ENCODE assay signal across 19 mouse cellular contexts in genomic region chr16:10524866-10525609, GRCm38 (mm10). TPM values are rescaled to one million over a fixed set of nuclear protein-coding genes. Genes with fewer than 3 reads are reported as not detected.
A peak's percentile ranks its signal among the peaks of the same experiment; 100 is the strongest.
DNase-seq lines count a peak whose midpoint lies in the region; ATAC-seq and TF ChIP-seq lines count a peak whose summit lies in the region.
"Had no signal": no experiment of that assay in that cellular context is flagged by ENCODE, and none has a peak within 500 bp of the region (broad histone marks: within the 10 kb centered on the region; RNA-seq: fewer than 3 reads in every experiment).

No protein-coding gene starts in this region.

- intact Hi-C loops in gastrocnemius, adult 2 months (cut with DNase I), result loop anchor here (5.0 kb wide), 2 partner anchors 113 to 253 kb away; partner anchors contain the start of gene Nubp1
- intact Hi-C loops in left cerebral cortex, postnatal 10 days (cut with DNase I), result loop anchor here (5.0 to 10.0 kb wide), 2 partner anchors 253 to 440 kb away; no protein-coding TSS in a partner anchor

- TF ChIP-seq EP300 in MEL (IDR thresholded peaks at IDR 0.05; ENCODE audit: low read depth in 1 of 2, low read length in 2 of 2), result peak in 1 of 2 experiments; percentile 12; a peak in 1 of 4 replicates

- no peaks in the 10 kb centered on the region for H3K9me3 ChIP-seq in MEL (replicated peaks; ENCODE audit: insufficient read depth, low read length)
- H3K9me3 ChIP-seq: limb, embryonic 10.5 days had no signal

- no peak for TF ChIP-seq POLR2A in spleen, adult 2 months (IDR thresholded peaks at IDR 0.05; ENCODE audit: low read depth, low read length)
- no peak for TF ChIP-seq POLR2A in MEL (IDR thresholded peaks at IDR 0.05; ENCODE audit: control insufficient read depth in 1 of 2, insufficient read depth in 1 of 2, low read depth in 1 of 2, low read length in 2 of 2, poor library complexity in 1 of 2)

- no peak overlapping the region for H3K9ac ChIP-seq in MEL (ENCODE audit: control insufficient read depth, low read depth, low read length, poor library complexity, severe bottlenecking)
- H3K9ac ChIP-seq: hindbrain, embryonic 14.5 days had no signal

- H3K4me3 ChIP-seq in spleen, adult 2 months (ENCODE audit: extremely low read depth, insufficient read depth, insufficient read length), result no peak overlapping the region
- no peak overlapping the region for H3K4me3 ChIP-seq in MEL (ENCODE audit: control insufficient read depth in 1 of 2, insufficient read depth in 1 of 2, low read depth in 2 of 2, low read length in 2 of 2)
- no peak overlapping the region for H3K4me3 ChIP-seq in gastrocnemius, adult 2 months
- H3K4me3 ChIP-seq: limb, embryonic 10.5 days; myocyte had no signal

- no peaks in the 10 kb centered on the region for H3K79me2 ChIP-seq in MEL (ENCODE audit: control insufficient read depth, insufficient read depth, low read length, poor library complexity)

- peak overlapping the region; percentile 10; the same call in 1 of the 2 replicates for H3K27ac ChIP-seq in spleen, adult 2 months (ENCODE audit: insufficient read depth, low read length)
- no peak overlapping the region for H3K27ac ChIP-seq in MEL (ENCODE audit: control insufficient read depth, low read depth, low read length)
- no peak overlapping the region for H3K27ac ChIP-seq in gastrocnemius, adult 2 months
- H3K27ac ChIP-seq: hindbrain, embryonic 14.5 days; kidney, postnatal 0 days; limb, embryonic 10.5 days had no signal

- no peaks in the 10 kb centered on the region for H3K27me3 ChIP-seq in spleen, adult 2 months (ENCODE audit: control insufficient read depth, insufficient read depth, low read length)
- no peaks in the 10 kb centered on the region for H3K27me3 ChIP-seq in MEL (ENCODE audit: control insufficient read depth in 1 of 2, insufficient read depth in 2 of 2, low read length in 2 of 2)

- peaks cover 5% of the 10 kb centered on the region; the same call in 1 of the 2 replicates for H3K4me1 ChIP-seq in spleen, adult 2 months (ENCODE audit: control insufficient read depth, insufficient read depth, insufficient read length)
- 0 out of 4 replicates have a peak, but pooled peaks cover 0 to 5% of the 10 kb centered on the region in 2 experiments for H3K4me1 ChIP-seq in MEL (ENCODE audit: control insufficient read depth in 1 of 2, insufficient read depth in 2 of 2, low read length in 2 of 2)
- H3K4me1 ChIP-seq: limb, embryonic 10.5 days had no signal

- WGBS in spleen, adult 2 months, result 31% methylated on average over 4 of the region's 4 CpGs

- no peak for TF ChIP-seq CTCF in spleen, adult 2 months (IDR thresholded peaks at IDR 0.05; ENCODE audit: extremely low read depth, insufficient read depth, insufficient read length, insufficient replicate concordance)
- no peak for TF ChIP-seq CTCF in MEL (IDR thresholded peaks at IDR 0.05 in 2 of 3, conservative IDR thresholded peaks at IDR 0.05 in 1 of 3; ENCODE audit: control insufficient read depth in 1 of 3, insufficient read depth in 1 of 3, low read depth in 2 of 3, low read length in 3 of 3, poor library complexity in 1 of 3, severe bottlenecking in 1 of 3)
- TF ChIP-seq CTCF in gastrocnemius, adult 2 months (IDR thresholded peaks at IDR 0.05), result no peak

- no peak for TF ChIP-seq RAD21 in MEL (IDR thresholded peaks at IDR 0.05; ENCODE audit: low read depth, low read length)

- ATAC-seq in megakaryocyte progenitor cell, adult 5-6 weeks (replicated peaks; ENCODE audit: poor library complexity), result peak; percentile 55
- ATAC-seq: forebrain, embryonic 14.5 days; intestine, postnatal 0 days had no signal

- H3K36me3 ChIP-seq in spleen, adult 2 months (ENCODE audit: control insufficient read depth, insufficient read depth, low read length), result peaks cover 32% of the 10 kb centered on the region
- H3K36me3 ChIP-seq in MEL (ENCODE audit: control insufficient read depth in 1 of 2, insufficient read depth in 2 of 2, low read length in 2 of 2), result no peaks in the 10 kb centered on the region

- no peak for DNase-seq in spleen, adult 2 months (ENCODE audit: low read depth in 1 of 2, low spot score in 2 of 2)
- DNase-seq in spleen, postnatal 14 days (ENCODE audit: low spot score in 2 of 2), result no peak
- DNase-seq in MEL (ENCODE audit: low read depth, low spot score), result no peak
- peak; percentile 74 for DNase-seq in fat pad, adult 2 months (ENCODE audit: extremely low read depth, low read depth, low spot score)
- no peak for DNase-seq in retina, embryonic 14.5 days (ENCODE audit: low spot score)
- DNase-seq in gastrocnemius, adult 2 months, result no peak
- no peak for DNase-seq in left cerebral cortex, postnatal 10 days (ENCODE audit: extremely low spot score in 1 of 2, low spot score in 2 of 2)
- DNase-seq: adrenal gland, postnatal 25 days; cerebellum, postnatal 10 days; heart, postnatal 10 days; midbrain, embryonic 14.5 days; retina, postnatal 1 day had no signal

TF ChIP-seq in MEL, 35 proteins besides CTCF, POLR2A, EP300 and RAD21:
- TF ChIP-seq SIN3A (IDR thresholded peaks at IDR 0.05; ENCODE audit: low read length) (no peak), TAL1 (IDR thresholded peaks at IDR 0.05; ENCODE audit: low read length) (0 out of 2 replicates have a peak, but pooled peaks have one; percentile 3)

RNA-seq across cellular contexts. Expression of gene Dexi, which starts 17.8 kb away (rescaled TPM):
- 40.8 and 55.1 TPM in 2 replicates for polyA plus RNA-seq in spleen, adult 2 months (2012; rRNA removed)
- 8.1 and 9.3 TPM in 2 replicates for total RNA-seq in MEL (2012; rRNA removed)
- polyA plus RNA-seq in MEL (2012; ENCODE audit: insufficient read depth in 1 of 2, insufficient read length in 2 of 2, low read depth in 1 of 2, low replicate concordance in 2 of 2, missing spikeins in 1 of 2), result 10 to 100 TPM in 1 of 2 experiments, not detected in 1; 17.8 TPM
- total RNA-seq in megakaryocyte progenitor cell, adult 5-6 weeks (2015), result 5.7 and 7.3 TPM in 2 replicates
- total RNA-seq in megakaryocyte progenitor cell, adult 5-6 weeks (2017), result 3.3 and 6.0 TPM in 2 replicates
- total RNA-seq in gastrocnemius, adult 2 months (2021), result 10 to 100 TPM; 43.7 to 43.9 TPM
- total RNA-seq in left cerebral cortex, postnatal 10 days (2021), result 10 to 100 TPM; 27.5 to 30.2 TPM

RNA-seq across cellular contexts. Expression of gene Clec16a, which starts 20.1 kb away (rescaled TPM):
- 8.2 and 10.0 TPM in 2 replicates for polyA plus RNA-seq in spleen, adult 2 months (2012; rRNA removed)
- 10.4 TPM in 2 replicates for total RNA-seq in MEL (2012; rRNA removed)
- polyA plus RNA-seq in MEL (2012; ENCODE audit: insufficient read depth in 1 of 2, insufficient read length in 2 of 2, low read depth in 1 of 2, low replicate concordance in 2 of 2, missing spikeins in 1 of 2), result 10 to 100 TPM; 22.1 to 49.3 TPM
- total RNA-seq in megakaryocyte progenitor cell, adult 5-6 weeks (2015), result 10.8 and 11.5 TPM in 2 replicates
- 12.6 and 14.6 TPM in 2 replicates for total RNA-seq in megakaryocyte progenitor cell, adult 5-6 weeks (2017)
- 10 to 100 TPM; 60.6 to 72.7 TPM for total RNA-seq in gastrocnemius, adult 2 months (2021)
- 10 to 100 TPM; 69.3 to 71.5 TPM for total RNA-seq in left cerebral cortex, postnatal 10 days (2021)

RNA-seq across cellular contexts. Expression of gene Ciita, which starts 45.2 kb away (rescaled TPM):
- 82.2 and 98.8 TPM in 2 replicates for polyA plus RNA-seq in spleen, adult 2 months (2012; rRNA removed)
- not detected in 2 replicates for total RNA-seq in MEL (2012; rRNA removed)
- polyA plus RNA-seq in MEL (2012; ENCODE audit: insufficient read depth in 1 of 2, insufficient read length in 2 of 2, low read depth in 1 of 2, low replicate concordance in 2 of 2, missing spikeins in 1 of 2), result under 1 TPM in 1 of 2 experiments, not detected in 1; 0.04 TPM
- total RNA-seq in megakaryocyte progenitor cell, adult 5-6 weeks (2015), result 0.20 and 0.54 TPM in 2 replicates
- 0.14 and 1.1 TPM in 2 replicates for total RNA-seq in megakaryocyte progenitor cell, adult 5-6 weeks (2017)
- total RNA-seq in gastrocnemius, adult 2 months (2021), result under 1 TPM; 0.11 to 0.15 TPM
- not detected for total RNA-seq in left cerebral cortex, postnatal 10 days (2021)
